Mouse (Mus musculus) ovary, adult 18-20 months (tissue): ENCODE data around the gene Cxcr3.

Experiments used
- DNase-seq: peaks from one replicate; pipeline ENCODE4 v3.0.0; 2022; ENCODE audit warnings: low spot score, mixed read lengths

Gene Cxcr3

DNA sequence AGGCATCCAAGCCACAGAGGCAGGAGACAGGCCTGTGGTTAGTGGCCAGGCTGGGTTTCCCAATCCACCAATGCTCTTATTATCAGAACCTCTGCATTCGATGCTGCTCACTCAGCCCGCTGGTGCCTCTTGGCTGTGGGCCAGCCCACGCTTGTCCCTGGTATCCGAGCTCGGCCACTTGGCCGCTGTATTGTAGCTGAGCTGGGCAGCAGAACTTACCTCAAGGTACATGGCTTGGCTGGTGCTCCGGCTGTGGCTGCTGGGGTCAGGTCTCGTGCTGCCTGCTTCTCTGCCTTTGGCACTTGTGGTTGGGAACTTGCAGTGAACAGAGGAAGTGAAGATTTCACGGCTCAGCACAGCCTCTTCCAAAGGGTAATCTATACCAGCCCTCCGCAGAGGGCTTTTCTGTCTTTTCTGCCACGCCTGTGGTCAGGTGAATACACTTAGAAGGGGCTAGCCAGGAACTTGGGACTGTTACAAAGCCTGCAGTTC, at the start of gene Cxcr3:
Cxcr3 (minus strand) TSS at position 442 of the 492 bp plus-strand sequence.
- peak; percentile 31 for DNase-seq

GRCm38 (mm10) chrX:101772035-101772434, 38.0 kb upstream of the Cxcr3 start:
- DNase-seq: no peak

- DNase-seq: no peak
Measured at GRCm38 (mm10) chrX:101770307-101770706, 36.2 kb upstream of the Cxcr3 start.

GRCm38 (mm10) chrX:101769478-101769877, 35.4 kb upstream of the Cxcr3 start:
- DNase-seq: no peak

- no peak for DNase-seq
Measured at GRCm38 (mm10) chrX:101767280-101767679, 33.2 kb upstream of the Cxcr3 start.

DNA sequence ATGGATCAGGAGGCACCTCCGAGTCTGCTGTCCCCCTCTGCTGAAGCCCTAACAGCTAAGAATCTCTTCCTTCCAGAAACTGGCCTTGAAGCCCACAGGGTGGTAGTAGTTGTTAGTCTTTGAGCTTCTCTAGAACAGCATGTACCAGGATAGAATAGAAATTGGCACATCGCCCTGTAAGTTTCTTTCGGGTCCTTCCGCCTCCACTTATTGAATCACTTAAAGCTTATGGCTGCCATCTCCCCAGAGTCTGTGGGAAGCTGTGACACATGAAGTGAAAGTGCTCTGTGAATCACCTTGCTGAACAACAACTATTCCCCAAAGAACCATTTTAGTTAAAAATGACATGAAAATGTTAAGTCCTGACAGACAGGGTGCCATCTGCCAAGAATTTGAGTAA, 31.0 kb upstream of the Cxcr3 start:
- DNase-seq: no peak

- DNase-seq: no peak
Measured at GRCm38 (mm10) chrX:101764621-101765020, 30.6 kb upstream of the Cxcr3 start.

GRCm38 (mm10) chrX:101754478-101754877, 20.4 kb upstream of the Cxcr3 start:
- DNase-seq: no peak

GRCm38 (mm10) chrX:101750144-101750543, 16.1 kb upstream of the Cxcr3 start:
- DNase-seq: no peak

GRCm38 (mm10) chrX:101741064-101741433, 7.0 kb upstream of the Cxcr3 start:
- DNase-seq: no peak

DNA sequence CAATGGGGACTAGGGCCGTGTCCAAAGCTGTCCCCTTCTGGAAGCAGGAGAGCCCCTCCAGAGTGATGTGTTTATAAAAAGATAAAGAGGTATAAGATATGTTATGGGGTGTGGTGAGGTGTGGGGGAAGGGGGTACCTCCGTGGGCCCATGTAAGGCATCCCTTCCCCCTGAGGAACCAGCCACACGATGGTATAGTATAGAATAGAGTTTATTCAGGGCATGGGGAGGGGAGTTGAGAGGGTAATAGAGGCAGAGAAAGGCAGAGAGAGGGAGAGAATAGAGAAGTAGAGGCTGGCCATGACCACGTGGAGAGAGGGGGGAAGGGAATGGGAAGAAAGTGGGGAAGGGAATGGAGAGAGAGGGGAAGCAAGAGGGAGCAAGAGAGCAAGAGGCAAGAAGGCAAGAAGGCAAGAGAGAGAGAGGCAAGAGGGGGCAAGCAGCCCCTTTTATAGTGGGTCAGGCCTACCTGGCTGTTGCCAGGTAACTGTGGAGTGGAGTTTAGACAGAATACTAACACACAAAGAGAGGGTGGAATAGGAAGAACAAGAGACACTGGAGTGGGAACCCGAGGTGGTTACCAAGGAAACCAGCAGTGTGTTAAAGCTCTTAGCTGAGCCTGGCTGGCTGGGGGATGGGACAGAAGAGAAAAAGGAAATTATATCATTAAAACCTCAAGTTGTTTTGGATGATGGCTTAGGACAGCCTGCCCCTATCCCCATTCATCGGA, 6.4 kb upstream of the Cxcr3 start:
- DNase-seq: no peak

DNA sequence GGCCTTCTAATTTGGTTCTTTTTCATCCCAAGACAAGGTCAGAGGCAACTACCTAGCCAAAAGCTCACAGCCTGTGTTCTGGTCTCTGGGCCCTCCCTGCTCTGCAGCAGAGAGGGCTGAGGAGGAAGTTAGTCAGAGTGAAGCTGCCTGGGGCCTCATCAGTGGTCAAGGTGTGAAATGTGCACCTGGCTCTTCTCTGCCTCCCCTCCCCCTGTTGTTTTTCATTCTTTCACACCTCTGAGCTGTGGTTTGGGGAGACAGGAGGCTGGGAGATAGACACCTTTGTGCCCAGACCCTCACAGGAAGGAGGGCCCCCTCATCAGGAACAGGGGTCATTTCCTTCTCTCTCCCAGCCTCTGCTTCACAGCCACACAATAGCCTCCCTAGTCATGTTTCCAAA, 3.1 kb upstream of the Cxcr3 start:
- no peak for DNase-seq

DNA sequence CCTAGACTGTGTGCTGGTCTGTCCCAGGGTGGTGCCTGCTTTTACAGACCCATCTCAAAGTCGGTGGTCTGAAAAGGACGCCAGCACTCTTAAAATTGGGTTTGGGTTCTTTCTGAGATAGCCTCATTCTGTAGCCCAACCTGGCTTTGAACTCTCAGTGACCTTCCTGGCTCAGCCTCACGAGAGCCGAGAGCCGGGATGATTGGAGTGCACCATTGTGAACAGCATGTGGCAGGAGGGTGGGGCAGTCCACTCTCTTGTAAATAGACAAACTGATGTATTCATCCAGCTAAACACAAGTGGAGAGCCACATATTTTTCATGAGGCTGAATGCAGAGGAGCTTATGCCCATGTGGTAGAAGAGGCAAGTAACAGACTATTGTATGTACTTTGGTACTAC, 912 bp upstream of the Cxcr3 start:
- DNase-seq: no peak

GRCm38 (mm10) chrX:101733288-101733687, 781 bp downstream of the Cxcr3 start:
- DNase-seq: no peak

DNA sequence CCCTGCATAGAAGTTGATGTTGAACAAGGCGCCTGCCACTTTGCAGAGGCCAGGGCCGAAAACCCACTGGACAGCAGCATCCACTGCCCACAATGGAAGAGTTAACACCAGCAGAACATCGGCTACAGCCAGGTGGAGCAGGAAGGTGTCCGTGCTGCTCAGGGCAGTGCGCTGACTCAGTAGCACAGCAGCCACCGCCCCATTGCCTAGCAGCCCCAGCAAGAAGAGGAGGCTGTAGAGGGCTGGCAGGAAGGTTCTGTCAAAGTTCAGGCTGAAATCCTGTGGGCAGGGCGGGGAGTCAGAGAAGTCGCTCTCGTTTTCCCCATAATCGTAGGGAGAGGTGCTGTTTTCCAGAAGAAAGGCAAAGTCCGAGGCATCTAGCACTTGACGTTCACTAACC, 1.4 kb downstream of the Cxcr3 start:
- DNase-seq: no peak

GRCm38 (mm10) chrX:101730010-101730409, 4.1 kb downstream of the Cxcr3 start:
- no peak for DNase-seq

GRCm38 (mm10) chrX:101720401-101720800, 13.7 kb downstream of the Cxcr3 start:
- DNase-seq: no peak

GRCm38 (mm10) chrX:101705111-101705510, 29.0 kb downstream of the Cxcr3 start:
- no peak for DNase-seq

DNA sequence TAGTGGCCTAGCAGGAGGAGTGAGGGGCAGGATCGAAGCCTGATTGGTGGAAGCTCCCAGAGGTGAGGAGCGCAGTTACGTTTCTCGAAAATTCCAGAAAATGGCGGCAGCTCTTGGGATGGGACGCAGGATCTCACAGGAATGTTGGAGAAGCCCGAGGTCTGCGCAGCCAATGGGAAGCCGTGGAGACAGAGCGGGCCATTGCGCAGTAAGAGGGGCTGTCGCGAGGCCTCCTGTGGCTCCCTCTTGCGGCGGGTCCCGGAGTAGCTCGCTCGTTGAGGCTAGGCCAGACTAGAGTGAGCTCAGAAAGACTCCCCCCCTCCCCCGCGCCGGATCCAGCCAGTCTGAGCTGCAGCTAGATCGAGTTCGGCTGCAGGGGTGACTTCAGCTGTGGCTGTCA, 35.8 kb downstream of the Cxcr3 start:
- no peak for DNase-seq

DNA sequence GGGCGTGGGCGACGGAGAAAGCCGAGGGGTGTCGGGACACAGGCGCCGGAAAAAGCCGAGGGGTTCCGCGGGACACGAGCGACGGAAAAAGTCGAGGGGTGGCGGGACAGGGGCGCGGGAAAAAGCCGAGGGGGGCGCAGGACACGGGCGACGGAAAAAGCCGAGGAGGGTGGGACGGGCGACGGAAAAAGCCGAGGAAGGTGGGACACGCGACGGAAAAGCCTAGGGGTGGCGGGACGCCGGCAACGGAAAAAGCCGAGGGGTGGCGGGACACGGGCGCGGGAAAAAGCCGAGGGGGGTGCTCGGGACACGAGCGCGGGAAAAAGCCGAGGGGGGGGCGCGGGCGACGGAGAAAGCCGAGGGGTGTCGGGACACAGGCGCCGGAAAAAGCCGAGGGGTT, 36.5 kb downstream of the Cxcr3 start:
- no peak for DNase-seq

- DNase-seq: no peak
Measured at GRCm38 (mm10) chrX:101695686-101696085, 38.4 kb downstream of the Cxcr3 start.
